In genomic region chr1:96859995-96860684, GRCm38 (mm10) we compare ENCODE assay signal across 28 mouse cellular contexts. TPM values are rescaled to one million over a fixed set of nuclear protein-coding genes. Genes with fewer than 3 reads are reported as not detected.
"Had no signal": no experiment of that assay in that cellular context is flagged by ENCODE, and none has a peak within 500 bp of the region (broad histone marks: within the 10 kb centered on the region; RNA-seq: fewer than 3 reads in every experiment).

No protein-coding gene starts in this region.

- H3K27ac ChIP-seq: gastrocnemius, adult 2 months; heart, adult 2 months; heart, embryonic 13.5 days; heart, embryonic 15.5 days; hindbrain, embryonic 13.5 days; hindbrain, embryonic 15.5 days; intestine, embryonic 15.5 days; layer of hippocampus, adult 2 months; left cerebral cortex, adult 2 months; limb, embryonic 10.5 days; limb, embryonic 12.5 days; liver, embryonic 13.5 days; liver, embryonic 15.5 days had no signal

- DNase-seq: gastrocnemius, adult 2 months; gastrocnemius, postnatal 10 days; gastrocnemius, postnatal 25 days; heart, adult 11 months; heart, adult 2 months; heart, postnatal 4 days; kidney, adult 18-20 months; kidney, adult 8-10 months; kidney, postnatal 10 days; kidney, postnatal 25 days; kidney, postnatal 4 days; liver; liver, embryonic 13.5 days had no signal

- H3K36me3 ChIP-seq: heart, embryonic 13.5 days; heart, embryonic 15.5 days; hindbrain, embryonic 13.5 days; hindbrain, embryonic 15.5 days; intestine, embryonic 15.5 days; limb, embryonic 10.5 days; limb, embryonic 12.5 days; liver, embryonic 13.5 days; liver, embryonic 15.5 days had no signal

- H3K27me3 ChIP-seq: heart, embryonic 13.5 days; heart, embryonic 15.5 days; hindbrain, embryonic 13.5 days; hindbrain, embryonic 15.5 days; intestine, embryonic 15.5 days; limb, embryonic 12.5 days; liver, embryonic 13.5 days; liver, embryonic 15.5 days had no signal

- H3K9ac ChIP-seq: heart, embryonic 13.5 days; heart, embryonic 15.5 days; hindbrain, embryonic 13.5 days; hindbrain, embryonic 15.5 days; intestine, embryonic 15.5 days; limb, embryonic 12.5 days; liver, embryonic 13.5 days; liver, embryonic 15.5 days had no signal

- H3K4me1 ChIP-seq: heart, embryonic 13.5 days; heart, embryonic 15.5 days; hindbrain, embryonic 13.5 days; hindbrain, embryonic 15.5 days; intestine, embryonic 15.5 days; limb, embryonic 10.5 days; limb, embryonic 12.5 days; liver, embryonic 13.5 days; liver, embryonic 15.5 days had no signal

- H3K9me3 ChIP-seq: heart, embryonic 13.5 days; heart, embryonic 15.5 days; hindbrain, embryonic 13.5 days; hindbrain, embryonic 15.5 days; intestine, embryonic 15.5 days; limb, embryonic 10.5 days; limb, embryonic 12.5 days; liver, embryonic 13.5 days; liver, embryonic 15.5 days had no signal

- H3K4me3 ChIP-seq: gastrocnemius, adult 2 months; heart, adult 2 months; heart, embryonic 13.5 days; heart, embryonic 15.5 days; hindbrain, embryonic 13.5 days; hindbrain, embryonic 15.5 days; intestine, embryonic 15.5 days; layer of hippocampus, adult 2 months; left cerebral cortex, adult 2 months; limb, embryonic 10.5 days; limb, embryonic 12.5 days; liver, embryonic 13.5 days; liver, embryonic 15.5 days had no signal

- ATAC-seq: inflammation-experienced regulatory T-cells, adult 6 months; intestine, embryonic 15.5 days; intestine, postnatal 0 days had no signal

RNA-seq across cellular contexts. Expression of gene Slco4c1, which starts 11.8 kb away (rescaled TPM):
- total RNA-seq: gastrocnemius, adult 2 months; heart, adult 2 months; heart, postnatal 25 days; heart, postnatal 4 days had no signal
- polyA plus RNA-seq: heart, embryonic 11.5 days; hindbrain, embryonic 11.5 days; limb, embryonic 10.5 days had no signal
